Mouse (Mus musculus): Measurements from ENCODE around the gene Bmpr2.

DNA sequence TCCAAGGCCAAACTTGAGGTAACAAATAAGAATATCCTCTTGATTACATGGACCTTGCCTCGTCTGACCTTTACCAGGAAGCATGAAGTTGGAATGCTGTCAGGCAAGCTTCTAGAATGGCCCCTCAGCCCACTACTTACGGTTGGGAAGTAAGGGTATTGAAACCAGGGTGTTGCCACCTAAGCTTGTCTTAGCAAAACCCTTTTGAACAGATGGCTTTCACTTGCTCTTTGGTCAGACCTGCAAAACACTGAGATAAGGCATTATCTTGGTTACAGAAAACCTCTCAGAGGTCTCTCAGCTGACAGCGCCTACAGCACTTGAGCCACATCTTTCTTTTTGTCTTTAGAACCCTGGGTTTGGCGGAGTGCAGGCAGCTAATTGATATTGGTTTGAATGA lies 130.8 kb downstream of the Bmpr2 start:
- TF ChIP-seq CTCF (IDR thresholded peaks at IDR 0.05) = no peak
- TF ChIP-seq EP300 (IDR thresholded peaks at IDR 0.05) = no peak
